Mouse (Mus musculus) MEL (cell line): Measurements from ENCODE around the gene Psma1. TPM values are rescaled to one million over a fixed set of nuclear protein-coding genes. Genes with fewer than 3 reads are reported as not detected.

Experiments used
- DNase-seq: peaks from one replicate; pipeline ENCODE4 v3.0.0; 2011; ENCODE audit warnings: low read depth, low spot score
- H3K27ac ChIP-seq: 2 replicates; pipeline ENCODE4 v1.5.1; 2012; ENCODE audit warnings: low read depth, mild to moderate bottlenecking, control low read depth, low read length, moderate library complexity; ENCODE audit not compliant: control insufficient read depth
- H3K27me3 ChIP-seq, 2 experiments: fragments of 150-350 bp in 1 of 2; sonication (generic) in 1 of 2; 2 replicates each; pipeline ENCODE4 v1.6.1; 2012; ENCODE audit warnings: low read length in 2 of 2, mild to moderate bottlenecking in 2 of 2, improper control_type of control experiment in 1 of 2, moderate library complexity in 1 of 2; ENCODE audit not compliant: insufficient read depth in 2 of 2, control insufficient read depth in 1 of 2
- H3K36me3 ChIP-seq, 2 experiments: 2 replicates each; pipeline ENCODE4 v1.6.1; 2012 to 2014; ENCODE audit warnings: low read length in 2 of 2, improper control_type of control experiment in 1 of 2, inconsistent platforms in 1 of 2, mild to moderate bottlenecking in 1 of 2; ENCODE audit not compliant: insufficient read depth in 2 of 2, control insufficient read depth in 1 of 2
- H3K4me1 ChIP-seq, 2 experiments: fragments of 150-350 bp in 1 of 2; sonication (generic) in 1 of 2; 2 replicates each; pipeline ENCODE4 v1.6.1; 2012; ENCODE audit warnings: low read length in 2 of 2, improper control_type of control experiment in 1 of 2, mild to moderate bottlenecking in 1 of 2; ENCODE audit not compliant: insufficient read depth in 2 of 2, control insufficient read depth in 1 of 2
- H3K4me3 ChIP-seq, 2 experiments: fragments of 150-350 bp in 1 of 2; sonication (generic) in 1 of 2; 2 replicates each; pipeline ENCODE4 v1.5.1; 2012; ENCODE audit warnings: low read depth in 2 of 2, low read length in 2 of 2, mild to moderate bottlenecking in 2 of 2, moderate library complexity in 2 of 2, control low read depth in 1 of 2, improper control_type of control experiment in 1 of 2; ENCODE audit not compliant: control insufficient read depth in 1 of 2, insufficient read depth in 1 of 2
- H3K79me2 ChIP-seq: 2 replicates; pipeline ENCODE4 v1.6.1; 2012; ENCODE audit warnings: mild to moderate bottlenecking, low read length, moderate library complexity; ENCODE audit not compliant: control insufficient read depth, poor library complexity, insufficient read depth
- H3K9ac ChIP-seq: 2 replicates; pipeline ENCODE4 v1.6.1; 2012; ENCODE audit warnings: low read depth, mild to moderate bottlenecking, control low read depth, low read length, moderate library complexity; ENCODE audit not compliant: control insufficient read depth, poor library complexity, severe bottlenecking
- H3K9me3 ChIP-seq: fragments of 150-350 bp; sonication (generic); replicated peaks from 2 replicates; pipeline ENCODE4 v1.6.1; 2012; ENCODE audit warnings: mild to moderate bottlenecking, low read length, improper control_type of control experiment, moderate library complexity; ENCODE audit not compliant: insufficient read depth
- BHLHE40 ChIP-seq: IDR thresholded peaks from 2 replicates; pipeline ENCODE4 v1.6.1; 2012; ENCODE audit warnings: low read depth, mild to moderate bottlenecking, inconsistent platforms, low read length, improper control_type of control experiment, borderline replicate concordance
- CTCF ChIP-seq, 3 experiments: IDR thresholded peaks in 2 of 3; conservative IDR thresholded peaks in 1 of 3; 2 replicates each; pipeline ENCODE4 v1.5.1; 2011 to 2012; ENCODE audit warnings: low read length in 3 of 3, low read depth in 2 of 3, mild to moderate bottlenecking in 2 of 3, improper control_type of control experiment in 1 of 3, inconsistent platforms in 1 of 3, mixed read lengths in 1 of 3, moderate library complexity in 1 of 3; ENCODE audit not compliant: control insufficient read depth in 1 of 3, insufficient read depth in 1 of 3, poor library complexity in 1 of 3, severe bottlenecking in 1 of 3
- E2F4 ChIP-seq: IDR thresholded peaks from 2 replicates; pipeline ENCODE4 v1.6.1; 2011; ENCODE audit warnings: low read depth, low read length, improper control_type of control experiment, borderline replicate concordance
- ELF1 ChIP-seq: IDR thresholded peaks from 2 replicates; pipeline ENCODE4 v1.6.1; 2014; ENCODE audit warnings: low read depth, mild to moderate bottlenecking, inconsistent platforms, low read length, improper control_type of control experiment, moderate library complexity
- ETS1 ChIP-seq: IDR thresholded peaks from 2 replicates; pipeline ENCODE4 v1.6.1; 2012; ENCODE audit warnings: low read depth, mild to moderate bottlenecking, inconsistent platforms, low read length, improper control_type of control experiment, moderate library complexity
- GATA1 ChIP-seq: IDR thresholded peaks from 2 replicates; pipeline ENCODE4 v1.6.1; 2011; ENCODE audit warnings: low read depth, low read length, improper control_type of control experiment
- HCFC1 ChIP-seq: IDR thresholded peaks from 2 replicates; pipeline ENCODE4 v1.6.1; 2012; ENCODE audit warnings: low read depth, mild to moderate bottlenecking, inconsistent platforms, low read length, improper control_type of control experiment, moderate library complexity
- KAT2A ChIP-seq: conservative IDR thresholded peaks from 2 replicates; pipeline ENCODE4 v1.6.1; 2012; ENCODE audit warnings: low read depth, low read length, improper control_type of control experiment, inconsistent platforms
- MAZ ChIP-seq: IDR thresholded peaks from 2 replicates; pipeline ENCODE4 v1.6.1; 2012; ENCODE audit warnings: low read depth, mild to moderate bottlenecking, inconsistent platforms, low read length, improper control_type of control experiment
- MEF2A ChIP-seq: IDR thresholded peaks from 2 replicates; pipeline ENCODE4 v1.6.1; 2014; ENCODE audit warnings: low read depth, mild to moderate bottlenecking, inconsistent platforms, low read length, improper control_type of control experiment; ENCODE audit not compliant: poor library complexity, insufficient replicate concordance, severe bottlenecking; ENCODE audit errors: extremely low read depth
- MXI1 ChIP-seq: IDR thresholded peaks from 2 replicates; pipeline ENCODE4 v1.6.1; 2011; ENCODE audit warnings: mild to moderate bottlenecking, low read depth, low read length, improper control_type of control experiment
- NELFE ChIP-seq: IDR thresholded peaks from 2 replicates; pipeline ENCODE4 v1.6.1; 2011; ENCODE audit warnings: low read depth, low read length, improper control_type of control experiment
- NRF1 ChIP-seq: IDR thresholded peaks from 2 replicates; pipeline ENCODE4 v1.6.1; 2014; ENCODE audit warnings: low read depth, mild to moderate bottlenecking, inconsistent platforms, low read length, improper control_type of control experiment, moderate library complexity; ENCODE audit not compliant: poor library complexity, insufficient read depth, severe bottlenecking
- POLR2A ChIP-seq, 2 experiments: IDR thresholded peaks; 2 replicates each; pipeline ENCODE4 v1.6.1; 2011 to 2012; ENCODE audit warnings: low read length in 2 of 2, mild to moderate bottlenecking in 2 of 2, control low read depth in 1 of 2, improper control_type of control experiment in 1 of 2, low read depth in 1 of 2, moderate library complexity in 1 of 2; ENCODE audit not compliant: control insufficient read depth in 1 of 2, insufficient read depth in 1 of 2, poor library complexity in 1 of 2
- POLR2AphosphoS2 ChIP-seq: IDR thresholded peaks from 2 replicates; pipeline ENCODE4 v1.6.1; 2011; ENCODE audit warnings: low read length, improper control_type of control experiment
- POLR2AphosphoS5 ChIP-seq: IDR thresholded peaks from 2 replicates; pipeline ENCODE4 v1.6.1; 2012; ENCODE audit warnings: low read depth, borderline replicate concordance, mild to moderate bottlenecking, inconsistent platforms, low read length, moderate library complexity, mixed read lengths
- RAD21 ChIP-seq: IDR thresholded peaks from 2 replicates; pipeline ENCODE4 v1.6.1; 2011; ENCODE audit warnings: mild to moderate bottlenecking, low read depth, low read length, improper control_type of control experiment
- RCOR1 ChIP-seq: IDR thresholded peaks from 2 replicates; pipeline ENCODE4 v1.6.1; 2012; ENCODE audit warnings: low read depth, mild to moderate bottlenecking, inconsistent platforms, low read length, improper control_type of control experiment
- SIN3A ChIP-seq: IDR thresholded peaks from 2 replicates; pipeline ENCODE4 v1.6.1; 2012; ENCODE audit warnings: low read length, improper control_type of control experiment, inconsistent platforms
- SMC3 ChIP-seq: IDR thresholded peaks from 2 replicates; pipeline ENCODE4 v1.6.1; 2011; ENCODE audit warnings: low read depth, low read length, improper control_type of control experiment
- TBP ChIP-seq: IDR thresholded peaks from 2 replicates; pipeline ENCODE4 v1.8.0; 2011; ENCODE audit warnings: low read depth, low read length, improper control_type of control experiment
- TCF12 ChIP-seq: IDR thresholded peaks from 2 replicates; pipeline ENCODE4 v1.6.1; 2014; ENCODE audit warnings: low read depth, mild to moderate bottlenecking, inconsistent platforms, low read length, improper control_type of control experiment, moderate library complexity
- USF1 ChIP-seq: IDR thresholded peaks from 2 replicates; pipeline ENCODE4 v1.6.1; 2014; ENCODE audit warnings: low read depth, mild to moderate bottlenecking, inconsistent platforms, low read length, improper control_type of control experiment, moderate library complexity
- USF2 ChIP-seq, 2 experiments: IDR thresholded peaks; 2 replicates each; pipeline ENCODE4 v1.6.1; 2011 to 2012; ENCODE audit warnings: improper control_type of control experiment in 2 of 2, low read length in 2 of 2, borderline replicate concordance in 1 of 2, inconsistent platforms in 1 of 2, low read depth in 1 of 2, mild to moderate bottlenecking in 1 of 2; ENCODE audit not compliant: insufficient read depth in 1 of 2
- ZC3H11A ChIP-seq: IDR thresholded peaks from 2 replicates; pipeline ENCODE4 v1.6.1; 2012; ENCODE audit warnings: low read depth, mild to moderate bottlenecking, inconsistent platforms, low read length, improper control_type of control experiment
- ZKSCAN1 ChIP-seq: IDR thresholded peaks from 2 replicates; pipeline ENCODE4 v1.6.1; 2012; ENCODE audit warnings: low read depth, mild to moderate bottlenecking, inconsistent platforms, low read length, improper control_type of control experiment, moderate library complexity
- ZMIZ1 ChIP-seq: IDR thresholded peaks from 2 replicates; pipeline ENCODE4 v1.6.1; 2012; ENCODE audit warnings: low read depth, mild to moderate bottlenecking, inconsistent platforms, low read length, improper control_type of control experiment, moderate library complexity
- ZNF384 ChIP-seq: IDR thresholded peaks from 2 replicates; pipeline ENCODE4 v1.6.1; 2012; ENCODE audit warnings: low read depth, mild to moderate bottlenecking, inconsistent platforms, low read length, improper control_type of control experiment
- polyA plus RNA-seq, 2 experiments: library from polyadenylated mRNA; stranded (reverse) in 1 of 2; unstranded in 1 of 2; fragments of >175 nt in 1 of 2; fragments of >200 nt in 1 of 2; gene quantifications; 2 replicates each; pipeline versions ENCODE4 v1.2.1 to v1.2.4; 2012; ENCODE audit warnings: low replicate concordance in 2 of 2, low read depth in 1 of 2; ENCODE audit not compliant: insufficient read length in 2 of 2, insufficient read depth in 1 of 2, missing spikeins in 1 of 2
- total RNA-seq: library from RNA; depleted of rRNA; stranded (reverse); fragments of 300-350 nt; gene quantifications from 2 replicates; pipeline ENCODE4 v1.2.3, GENCODE M21; 2012; rRNA removed

The Psma1 gene
- total RNA-seq (324 and 400 TPM in 2 replicates), polyA plus RNA-seq (100 to 1,000 TPM in 1 of 2 experiments, not detected in 1; 282 TPM)

DNA sequence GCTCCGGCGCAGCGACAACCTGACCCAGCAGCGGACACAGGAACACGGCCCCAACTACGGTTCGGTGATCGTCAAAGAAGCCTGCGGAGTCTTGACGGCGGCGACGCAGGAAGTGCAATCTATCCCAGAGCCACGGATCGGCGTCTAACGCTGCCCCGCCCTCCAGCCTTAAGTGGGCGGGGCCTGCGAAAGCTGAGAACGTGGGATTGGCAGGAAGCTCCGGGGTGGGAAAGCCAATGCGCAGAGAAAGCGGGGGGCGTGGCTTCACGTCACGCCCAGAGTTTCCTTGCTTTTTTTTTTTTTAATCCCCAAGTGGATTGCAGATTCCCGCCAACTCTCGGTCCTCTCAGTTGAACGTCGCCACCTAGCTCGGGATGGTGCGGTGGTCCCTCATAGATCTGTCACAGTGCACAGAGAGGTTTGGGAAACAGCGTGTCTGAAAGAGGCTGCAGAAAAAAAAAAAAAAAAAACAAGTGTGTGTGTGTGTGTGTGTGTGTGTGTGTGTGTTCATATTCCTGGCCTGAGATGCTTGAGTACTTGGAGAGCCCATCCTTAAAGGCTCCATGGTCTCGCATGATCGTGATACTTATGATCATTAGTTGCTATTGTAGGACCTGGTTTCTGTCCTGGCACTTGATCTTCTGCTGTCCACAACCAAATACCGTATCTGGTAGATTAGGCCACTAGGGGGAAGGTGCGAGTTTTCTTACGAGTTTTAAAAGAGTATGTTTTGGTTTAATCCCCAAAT is at the start of gene Psma1:
TSS of gene Psma1 (minus strand) at position 114 of the 748 bp plus-strand sequence.
- peak within 1 kb of the TSS; percentile 81 to 85 for H3K4me3 ChIP-seq
- peak; percentile 99 for DNase-seq
- peak within 1 kb of the TSS; percentile 86 for H3K9ac ChIP-seq
- no peaks in the 10 kb centered on the region for H3K9me3 ChIP-seq
- peak within 1 kb of the TSS; percentile 72 for H3K27ac ChIP-seq
- peaks cover 0 to 10% of the 10 kb centered on the region in 2 experiments; a peak in 3 of 4 replicates for H3K4me1 ChIP-seq
- H3K27me3 ChIP-seq, result no peaks in the 10 kb centered on the region
- H3K36me3 ChIP-seq, result peaks cover 14 to 19% of the 10 kb centered on the region in 2 experiments
- peaks cover 15% of the 10 kb centered on the region for H3K79me2 ChIP-seq
- peak; percentile 95 for TF ChIP-seq HCFC1
- peak; percentile 92 for TF ChIP-seq SIN3A
- TF ChIP-seq ZNF384, result peak; percentile 97
- TF ChIP-seq TBP, result peak; percentile 78
- no peak for TF ChIP-seq ZKSCAN1
- peak; percentile 68 for TF ChIP-seq MXI1
- TF ChIP-seq ZC3H11A, result peak; percentile 30; the same call in 1 of the 2 replicates
- TF ChIP-seq E2F4, result peak; percentile 92; the same call in 1 of the 2 replicates
- TF ChIP-seq ELF1, result peak; percentile 80
- TF ChIP-seq KAT2A, result peak; percentile 74; the same call in 1 of the 2 replicates
- no peak for TF ChIP-seq USF1
- TF ChIP-seq NELFE, result peak; percentile 77
- no peak for TF ChIP-seq BHLHE40
- TF ChIP-seq POLR2AphosphoS5, result no peak
- peak; percentile 66 to 90; a peak in 3 of 4 replicates for TF ChIP-seq POLR2A (IDR thresholded peaks at IDR 0.05; ENCODE audit: control insufficient read depth in 1 of 2, insufficient read depth in 1 of 2, low read depth in 1 of 2, low read length in 2 of 2, poor library complexity in 1 of 2)
- TF ChIP-seq USF2 (IDR thresholded peaks at IDR 0.05; ENCODE audit: borderline replicate concordance in 1 of 2, insufficient read depth in 1 of 2, low read depth in 1 of 2, low read length in 2 of 2), result no peak
- TF ChIP-seq POLR2AphosphoS2, result no peak
- no peak for TF ChIP-seq GATA1
- peak in 2 of 3 experiments; percentile 52 to 57; a peak in 4 of 6 replicates for TF ChIP-seq CTCF (IDR thresholded peaks at IDR 0.05 in 2 of 3, conservative IDR thresholded peaks at IDR 0.05 in 1 of 3; ENCODE audit: control insufficient read depth in 1 of 3, insufficient read depth in 1 of 3, low read depth in 2 of 3, low read length in 3 of 3, poor library complexity in 1 of 3, severe bottlenecking in 1 of 3)
- no peak for TF ChIP-seq MEF2A
- TF ChIP-seq ZMIZ1, result 0 out of 2 replicates have a peak, but pooled peaks have one; percentile 27
- peak; percentile 67 for TF ChIP-seq NRF1
- peak; percentile 52 for TF ChIP-seq SMC3
- TF ChIP-seq MAZ, result peak; percentile 49; the same call in 1 of the 2 replicates
- peak; percentile 55 for TF ChIP-seq RAD21
- no peak for TF ChIP-seq RCOR1
- peak; percentile 64 for TF ChIP-seq TCF12
- 0 out of 2 replicates have a peak, but pooled peaks have one; percentile 42 for TF ChIP-seq ETS1
- TF ChIP-seq, all 39 proteins: peak for 19
